In genomic region chr1:64742741-64743408, GRCm38 (mm10) we compare ENCODE assay signal across 21 mouse cellular contexts. TPM values are rescaled to one million over a fixed set of nuclear protein-coding genes. Genes with fewer than 3 reads are reported as not detected.
DNase-seq lines count a peak whose midpoint lies in the region; ATAC-seq and TF ChIP-seq lines count a peak whose summit lies in the region.
"Had no signal": no experiment of that assay in that cellular context is flagged by ENCODE, and none has a peak within 500 bp of the region (broad histone marks: within the 10 kb centered on the region; RNA-seq: fewer than 3 reads in every experiment).

No protein-coding gene starts in this region.

- intact Hi-C loops in heart, adult 2 months (cut with DNase I), result no loop called here

- no peak overlapping the region for H3K27ac ChIP-seq in CH12.LX (ENCODE audit: insufficient read depth, low read depth)
- no peak overlapping the region for H3K27ac ChIP-seq in stomach, embryonic 15.5 days
- no peak overlapping the region for H3K27ac ChIP-seq in midbrain, embryonic 10.5 days (replicated peaks)
- H3K27ac ChIP-seq in heart, adult 2 months, result no peak overlapping the region
- H3K27ac ChIP-seq: hindbrain, postnatal 0 days; left cerebral cortex, adult 2 months; limb, embryonic 15.5 days; midbrain, embryonic 15.5 days; neural tube, embryonic 12.5 days had no signal

- no peak overlapping the region for H3K4me3 ChIP-seq in CH12.LX (replicated peaks in 1 of 3; ENCODE audit: low read depth in 2 of 3, low read length in 2 of 3, poor library complexity in 1 of 3)
- no peak overlapping the region for H3K4me3 ChIP-seq in stomach, embryonic 15.5 days (replicated peaks)
- H3K4me3 ChIP-seq in midbrain, embryonic 10.5 days, result no peak overlapping the region
- H3K4me3 ChIP-seq in heart, adult 2 months, result no peak overlapping the region
- H3K4me3 ChIP-seq: left cerebral cortex, adult 2 months; limb, embryonic 15.5 days; midbrain, embryonic 15.5 days; neural tube, embryonic 12.5 days had no signal

- in situ Hi-C loops in CH12.LX (cut with MboI; ENCODE audit: low pct_ligation_motif_present, low pct_unique_long_range_greater_than_20kb, low sequenced_read_pairs), result no loop called here

- ATAC-seq in stomach, embryonic 15.5 days (ENCODE audit: insufficient read depth, low FRiP score, low read depth), result no peak
- ATAC-seq: forebrain, embryonic 14.5 days; hindbrain, postnatal 0 days; midbrain, embryonic 15.5 days had no signal

- TF ChIP-seq CTCF in CH12.LX (conservative IDR thresholded peaks at IDR 0.05 in 1 of 2, IDR thresholded peaks at IDR 0.05 in 1 of 2; ENCODE audit: low read depth in 2 of 2, low read length in 2 of 2), result no peak
- no peak for TF ChIP-seq CTCF in heart, adult 2 months (IDR thresholded peaks at IDR 0.05)

- no peak for TF ChIP-seq POLR2A in CH12.LX (IDR thresholded peaks at IDR 0.05; ENCODE audit: low read depth, low read length)
- no peak for TF ChIP-seq POLR2A in heart, adult 2 months (IDR thresholded peaks at IDR 0.05; ENCODE audit: insufficient read depth, low read depth, low read length)

- dilution Hi-C loops in CH12.LX (cut with MboI; ENCODE audit: extremely low pct_ligation_motif_present, extremely low pct_unique_long_range_greater_than_20kb, low sequenced_read_pairs), result no loop called here

- no peak overlapping the region for H3K9ac ChIP-seq in CH12.LX (ENCODE audit: insufficient read depth, low read depth)
- no peak overlapping the region for H3K9ac ChIP-seq in stomach, embryonic 15.5 days
- H3K9ac ChIP-seq in heart, adult 2 months (ENCODE audit: low read depth, low read length), result no peak overlapping the region
- H3K9ac ChIP-seq: limb, embryonic 15.5 days; midbrain, embryonic 15.5 days; neural tube, embryonic 12.5 days had no signal

- no peak for TF ChIP-seq EP300 in CH12.LX (IDR thresholded peaks at IDR 0.05; ENCODE audit: low read length)
- no peak for TF ChIP-seq EP300 in heart, adult 2 months (IDR thresholded peaks at IDR 0.05; ENCODE audit: insufficient read depth, low read depth, low read length)

- TF ChIP-seq RAD21 in CH12.LX (IDR thresholded peaks at IDR 0.05; ENCODE audit: low read depth, low read length), result no peak

- WGBS in stomach, embryonic 15.5 days, result 77% methylated on average over 18 of the region's 18 CpGs
- WGBS in midbrain, embryonic 10.5 days, result 92% methylated on average over 18 of the region's 18 CpGs
- WGBS in heart, adult 2 months, result 65% methylated on average over 18 of the region's 18 CpGs

- peak overlapping the region; percentile 32; the same call in 1 of the 2 replicates for H3K4me2 ChIP-seq in CH12.LX (ENCODE audit: insufficient read depth, low read depth, poor library complexity, severe bottlenecking)
- peak overlapping the region; percentile 8; the same call in 1 of the 2 replicates for H3K4me2 ChIP-seq in stomach, embryonic 15.5 days
- H3K4me2 ChIP-seq: heart, embryonic 11.5 days; limb, embryonic 15.5 days; midbrain, embryonic 15.5 days; neural tube, embryonic 12.5 days had no signal

- no peaks in the 10 kb centered on the region for H3K79me2 ChIP-seq in CH12.LX (replicated peaks; ENCODE audit: control insufficient read depth, extremely low read depth, insufficient read depth, poor library complexity, severe bottlenecking)
- no peaks in the 10 kb centered on the region for H3K79me2 ChIP-seq in heart, adult 2 months (replicated peaks; ENCODE audit: control insufficient read depth, insufficient read depth, low read length)

- no peaks in the 10 kb centered on the region for H3K36me3 ChIP-seq in CH12.LX (replicated peaks in 1 of 2; ENCODE audit: control insufficient read depth in 1 of 2, insufficient read depth in 1 of 2, low read length in 1 of 2)
- H3K36me3 ChIP-seq in stomach, embryonic 15.5 days, result no peaks in the 10 kb centered on the region
- H3K36me3 ChIP-seq in midbrain, embryonic 10.5 days, result no peaks in the 10 kb centered on the region
- no peaks in the 10 kb centered on the region for H3K36me3 ChIP-seq in heart, adult 2 months (ENCODE audit: control insufficient read depth, insufficient read depth, low read length)
- H3K36me3 ChIP-seq: limb, embryonic 15.5 days; midbrain, embryonic 15.5 days; neural tube, embryonic 12.5 days had no signal

- H3K27me3 ChIP-seq in CH12.LX (replicated peaks), result peaks cover 1% of the 10 kb centered on the region
- no peaks in the 10 kb centered on the region for H3K27me3 ChIP-seq in stomach, embryonic 15.5 days (replicated peaks)
- H3K27me3 ChIP-seq in midbrain, embryonic 10.5 days (ENCODE audit: low read depth, poor library complexity, severe bottlenecking), result peaks cover 20% of the 10 kb centered on the region
- H3K27me3 ChIP-seq in heart, adult 2 months (ENCODE audit: control insufficient read depth, insufficient read depth, low read length), result no peaks in the 10 kb centered on the region
- H3K27me3 ChIP-seq: neural tube, embryonic 12.5 days had no signal

- H3K4me1 ChIP-seq in CH12.LX (ENCODE audit: control insufficient read depth in 1 of 2, insufficient read depth in 2 of 2), result peaks cover 0 to 6% of the 10 kb centered on the region in 2 experiments; a peak in 2 of 4 replicates
- H3K4me1 ChIP-seq in stomach, embryonic 15.5 days, result 0 out of 2 replicates have a peak, but pooled peaks cover 3% of the 10 kb centered on the region
- peaks cover 15% of the 10 kb centered on the region for H3K4me1 ChIP-seq in midbrain, embryonic 10.5 days
- H3K4me1 ChIP-seq in heart, adult 2 months (ENCODE audit: control insufficient read depth, insufficient read depth, low read length), result 0 out of 2 replicates have a peak, but pooled peaks cover 2% of the 10 kb centered on the region

- no peaks in the 10 kb centered on the region for H3K9me3 ChIP-seq in CH12.LX (replicated peaks; ENCODE audit: low read length)
- H3K9me3 ChIP-seq in stomach, embryonic 15.5 days, result no peaks in the 10 kb centered on the region
- no peaks in the 10 kb centered on the region for H3K9me3 ChIP-seq in midbrain, embryonic 10.5 days (replicated peaks)
- H3K9me3 ChIP-seq: limb, embryonic 15.5 days; midbrain, embryonic 15.5 days; neural tube, embryonic 12.5 days had no signal

- DNase-seq in CH12.LX (ENCODE audit: extremely low read depth) (no peak), R1 (ENCODE audit: low read depth, low spot score) (peak; percentile 20)
- DNase-seq in kidney, postnatal 10 days, result peak; percentile 55
- no peak for DNase-seq in adrenal gland, postnatal 36 days
- no peak for DNase-seq in midbrain, embryonic 10.5 days (ENCODE audit: low spot score)
- DNase-seq in heart, adult 2 months, result no peak
- DNase-seq: adrenal gland, postnatal 14 days; cerebellum, adult 8-10 months; cerebellum, postnatal 36 days; layer of hippocampus, adult 9-11 months; left cerebral cortex, postnatal 4 days; lung, postnatal 4 days; thymus, postnatal 14 days had no signal

TF ChIP-seq in CH12.LX, 34 proteins besides CTCF, POLR2A, EP300 and RAD21:
- TF ChIP-seq ELF1 (IDR thresholded peaks at IDR 0.05; ENCODE audit: low read depth, low read length), result no peak
- TF ChIP-seq ZNF384 (IDR thresholded peaks at IDR 0.05; ENCODE audit: low read depth, low read length), result no peak
- no peak for TF ChIP-seq USF1 (IDR thresholded peaks at IDR 0.05; ENCODE audit: low read depth, low read length)
- no peak for TF ChIP-seq CHD1 (IDR thresholded peaks at IDR 0.05; ENCODE audit: low read depth, low read length)
- TF ChIP-seq MYC (IDR thresholded peaks at IDR 0.05; ENCODE audit: low read depth, low read length), result no peak
- no peak for TF ChIP-seq NRF1 (IDR thresholded peaks at IDR 0.05; ENCODE audit: low read depth, low read length)
- TF ChIP-seq E2F4 (IDR thresholded peaks at IDR 0.05; ENCODE audit: insufficient replicate concordance, low read depth, low read length), result no peak

RNA-seq across cellular contexts. Expression of gene Fzd5, which starts 5.3 kb away (rescaled TPM):
- total RNA-seq in CH12.LX (2012; rRNA removed), result 0.84 and 1.1 TPM in 2 replicates
- 0.23 and 0.40 TPM in 2 replicates for total RNA-seq in CH12.LX (2014; rRNA removed)
- 0.31 and 0.47 TPM in 2 replicates for polyA plus RNA-seq in CH12.LX (2012; ENCODE audit: insufficient read length, low read depth)
- polyA plus RNA-seq in stomach, embryonic 15.5 days (2015; fragmentation: Nextera tagmentation; extraction: Ambion mirVana), result 7.3 and 9.2 TPM in 2 replicates
- total RNA-seq in adrenal gland, postnatal 36 days (2021), result 10 to 100 TPM; 15.5 to 21.0 TPM
- 0.36 and 0.79 TPM in 2 replicates for polyA plus RNA-seq in midbrain, embryonic 10.5 days (2016; fragmentation: Nextera tagmentation; extraction: Ambion mirVana)
- 1 to 10 TPM; 3.6 to 4.4 TPM for total RNA-seq in heart, adult 2 months (2021)
- 2.5 and 3.2 TPM in 2 replicates for polyA plus RNA-seq in heart, adult 2 months (2012; rRNA removed)

RNA-seq across cellular contexts. Expression of gene Ccnyl1, which starts 52.6 kb away (rescaled TPM):
- total RNA-seq in CH12.LX (2012; rRNA removed), result 2.8 and 3.4 TPM in 2 replicates
- 5.3 and 5.6 TPM in 2 replicates for total RNA-seq in CH12.LX (2014; rRNA removed)
- 7.8 and 9.0 TPM in 2 replicates for polyA plus RNA-seq in CH12.LX (2012; ENCODE audit: insufficient read length, low read depth)
- polyA plus RNA-seq in stomach, embryonic 15.5 days (2015; fragmentation: Nextera tagmentation; extraction: Ambion mirVana), result 4.5 and 5.2 TPM in 2 replicates
- 10 to 100 TPM; 15.2 to 18.9 TPM for total RNA-seq in adrenal gland, postnatal 36 days (2021)
- 6.4 and 6.5 TPM in 2 replicates for polyA plus RNA-seq in midbrain, embryonic 10.5 days (2016; fragmentation: Nextera tagmentation; extraction: Ambion mirVana)
- total RNA-seq in heart, adult 2 months (2021), result 10 to 100 TPM; 12.5 to 18.6 TPM
- 16.0 and 20.6 TPM in 2 replicates for polyA plus RNA-seq in heart, adult 2 months (2012; rRNA removed)

Comparison
In these comparisons a context has a peak if more than half of its experiments do, and no peak if none do; other contexts are left out.
1. DNase-seq: peak in R1 (single experiment) and kidney, postnatal 10 days (single experiment); none in CH12.LX (single experiment), adrenal gland, postnatal 36 days (0 of 2), midbrain, embryonic 10.5 days (single experiment) and heart, adult 2 months (0 of 2).